Mouse (Mus musculus): Measurements from ENCODE around the gene Bmpr1b.

Gene Bmpr1b

DNA sequence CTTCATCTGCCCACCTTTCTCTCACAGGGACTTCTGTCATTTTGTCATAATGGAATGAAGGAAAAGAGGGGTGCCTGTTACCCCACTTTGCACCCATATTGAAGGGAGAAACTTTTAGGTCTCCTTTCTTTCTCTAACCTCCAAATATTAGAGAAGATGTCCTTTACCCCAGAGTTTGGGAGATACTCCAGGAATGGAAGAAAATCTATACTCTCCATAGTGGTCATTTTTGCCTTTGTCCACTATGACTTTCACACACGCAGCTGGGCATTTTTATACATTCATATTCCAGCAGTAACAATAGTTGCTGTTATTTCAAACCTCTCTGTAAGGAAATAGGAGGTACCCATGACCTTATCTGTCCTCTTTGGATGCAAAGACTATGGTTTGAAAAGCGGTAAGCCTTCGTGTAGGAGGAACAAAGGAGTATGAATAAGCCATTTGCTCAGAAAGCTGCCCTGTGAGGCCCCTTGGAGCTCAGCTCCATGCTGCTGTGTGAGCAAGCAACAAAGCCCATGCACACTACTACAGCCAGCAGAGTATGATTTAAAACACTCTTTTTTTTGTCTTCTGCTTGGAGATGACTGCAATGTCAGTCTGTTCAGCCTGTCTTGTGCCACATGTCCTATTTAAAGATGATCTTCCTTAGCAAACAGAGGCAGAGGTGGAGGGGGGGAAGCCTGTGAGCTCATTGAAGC, 350.5 kb downstream of the Bmpr1b start:
- no peak for DNase-seq (ENCODE audit: low spot score in 2 of 2)

DNA sequence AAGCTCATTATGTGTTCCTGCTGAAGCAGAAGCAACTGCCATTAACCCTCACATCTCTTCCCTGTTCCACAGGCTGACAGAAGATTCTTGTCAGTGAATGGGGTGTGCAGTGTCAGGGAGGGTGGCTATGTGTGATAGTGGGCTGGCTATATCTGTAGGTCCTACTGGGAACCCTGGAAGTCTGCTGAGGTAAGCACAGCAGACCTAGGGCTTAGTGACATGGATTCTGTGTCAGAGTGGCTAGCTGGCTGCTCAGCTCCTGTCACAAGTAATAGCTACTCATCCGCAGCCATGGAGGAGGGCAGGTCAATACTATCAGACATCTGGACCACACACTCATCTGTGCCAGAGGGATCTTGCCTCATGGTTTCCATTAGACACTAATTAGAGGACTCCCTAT, 354.4 kb downstream of the Bmpr1b start:
- no peak for DNase-seq (ENCODE audit: low spot score in 2 of 2)

DNA sequence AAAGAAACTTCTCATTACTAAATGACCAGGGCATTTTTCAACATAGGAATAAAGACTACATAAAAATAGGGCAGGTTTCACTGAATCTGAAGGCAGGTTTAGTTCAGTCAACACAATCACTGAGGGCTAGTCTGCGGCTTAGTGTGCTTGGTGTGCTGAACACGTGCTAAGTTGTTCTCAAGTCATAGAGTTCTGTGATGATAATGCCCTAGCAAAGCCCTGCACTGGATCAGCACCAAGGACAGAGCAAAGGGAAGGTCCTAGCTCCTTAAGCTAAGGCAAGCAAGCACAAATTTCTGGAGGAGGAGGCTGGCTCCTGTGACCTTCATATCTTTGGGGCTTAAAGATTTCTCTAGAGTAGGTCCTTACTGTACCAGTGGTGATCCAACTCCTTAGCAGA, 357.9 kb downstream of the Bmpr1b start:
- DNase-seq (ENCODE audit: low spot score in 2 of 2), result no peak

DNA sequence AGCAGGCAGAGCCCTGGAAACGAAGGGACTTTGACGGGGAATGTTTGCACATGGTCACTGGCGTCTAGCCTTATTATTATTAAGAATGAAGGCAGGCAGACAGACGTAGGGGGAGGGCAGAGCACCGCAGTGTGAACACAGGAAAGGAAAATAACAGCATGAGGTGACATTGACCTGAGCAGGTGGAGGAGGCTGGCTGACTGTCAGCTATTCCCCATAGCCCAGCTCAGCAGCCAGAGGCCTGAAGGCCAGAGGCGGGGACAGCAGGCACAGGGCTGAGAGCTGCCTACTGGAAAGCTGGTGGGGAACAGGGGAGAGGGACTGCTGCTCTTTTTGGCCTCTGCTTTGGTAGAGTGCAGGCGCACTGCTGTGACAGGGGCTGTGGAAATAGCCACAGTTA, 358.3 kb downstream of the Bmpr1b start:
- DNase-seq (ENCODE audit: low spot score in 2 of 2), result no peak

DNA sequence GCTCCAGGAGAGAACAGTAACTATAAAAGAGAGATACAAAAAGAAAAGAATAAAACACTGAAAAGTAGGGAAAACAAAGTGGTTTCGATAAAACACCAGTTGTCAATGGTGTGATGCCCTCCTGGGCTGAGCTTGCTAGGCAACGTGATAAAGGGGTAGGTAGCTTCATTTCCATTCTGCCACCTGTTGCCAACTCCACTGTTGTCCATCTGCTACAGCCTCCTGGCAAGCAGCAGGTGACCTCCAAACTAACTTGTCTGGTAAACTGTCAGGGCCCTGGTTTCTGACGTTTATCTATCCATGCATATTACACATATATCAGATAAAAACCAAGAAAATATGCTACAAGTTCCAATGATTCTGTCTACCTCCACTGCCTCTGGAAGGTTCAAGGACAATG, 359.6 kb downstream of the Bmpr1b start:
- DNase-seq (ENCODE audit: low spot score in 2 of 2), result no peak

DNA sequence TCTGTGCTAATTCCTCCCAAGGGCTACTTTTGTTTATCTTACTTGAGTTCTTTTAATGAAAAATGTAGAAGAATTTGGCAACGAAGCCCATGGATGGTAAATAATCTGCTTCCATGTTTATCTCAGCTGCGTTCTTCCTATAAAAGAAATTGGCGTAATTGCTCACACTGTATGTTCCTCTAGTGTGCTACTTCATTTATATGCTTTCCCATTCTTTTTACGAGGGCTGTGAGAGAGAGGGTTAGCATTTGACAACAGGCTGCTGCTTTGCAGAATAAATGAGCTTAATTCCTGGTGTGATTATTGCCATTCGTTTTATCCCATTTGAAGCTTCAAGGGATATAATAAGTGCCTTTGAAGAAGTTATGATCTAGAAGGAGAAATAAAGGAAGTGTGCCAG, 365.1 kb downstream of the Bmpr1b start:
- no peak for DNase-seq (ENCODE audit: low spot score in 2 of 2)

DNA sequence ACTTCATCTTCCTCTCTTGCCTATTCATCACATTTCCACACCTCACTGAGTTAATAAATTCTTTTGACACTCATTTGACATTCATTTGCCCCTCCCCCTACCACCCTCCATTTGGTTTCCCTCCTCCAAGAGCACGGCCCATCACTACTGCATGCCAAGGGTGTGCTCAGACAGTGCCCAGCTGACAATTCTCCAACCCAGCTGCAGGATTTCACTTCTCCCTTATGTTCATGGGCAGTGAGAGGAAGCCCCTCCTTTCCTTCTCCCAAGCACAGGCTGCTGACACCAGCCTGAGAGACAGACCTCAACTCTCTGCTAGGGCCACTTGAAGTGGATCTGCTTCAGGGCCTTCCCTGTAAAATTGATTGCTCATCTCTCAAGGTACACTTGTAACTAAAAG, 371.4 kb downstream of the Bmpr1b start:
- no peak for DNase-seq (ENCODE audit: low spot score in 2 of 2)

DNA sequence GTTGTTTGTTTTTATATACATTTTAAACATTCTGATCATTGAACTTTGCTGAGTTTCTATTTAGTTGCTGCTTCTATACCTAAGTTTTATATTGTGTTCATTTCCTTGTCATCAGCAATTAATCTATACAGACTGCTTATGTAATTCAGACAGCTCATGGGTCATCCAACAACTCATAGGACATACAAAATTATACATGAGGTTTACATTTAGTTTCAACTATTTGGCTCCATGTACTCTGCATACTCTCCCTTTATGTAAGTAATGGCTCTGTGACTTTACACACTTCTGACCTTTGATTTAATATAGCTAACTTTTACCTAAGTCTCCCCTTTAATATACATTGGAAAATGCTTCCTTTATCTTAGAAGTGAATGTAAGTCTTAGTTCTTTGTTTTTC, 371.9 kb downstream of the Bmpr1b start:
- no peak for DNase-seq (ENCODE audit: low spot score in 2 of 2)

DNA sequence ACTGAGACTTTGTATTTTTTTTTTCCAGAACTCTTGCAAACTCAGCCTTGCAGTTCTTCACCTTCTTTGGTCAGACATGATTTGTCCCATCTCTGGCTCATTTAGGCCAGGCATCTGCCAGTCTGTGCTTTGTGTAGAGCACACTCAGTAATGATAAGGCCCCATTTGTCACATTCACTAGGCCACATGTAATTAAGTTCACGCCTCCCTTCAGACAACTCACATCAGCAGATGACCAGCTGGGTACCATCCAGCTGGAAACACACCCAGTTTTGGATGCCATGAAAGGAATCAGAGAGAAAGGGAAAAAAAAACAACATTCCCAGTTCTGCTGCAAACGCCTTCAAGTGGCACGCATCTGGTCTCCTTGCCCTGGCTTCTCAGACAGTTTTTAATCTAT, 374.9 kb downstream of the Bmpr1b start:
- DNase-seq (ENCODE audit: low spot score in 2 of 2), result no peak

DNA sequence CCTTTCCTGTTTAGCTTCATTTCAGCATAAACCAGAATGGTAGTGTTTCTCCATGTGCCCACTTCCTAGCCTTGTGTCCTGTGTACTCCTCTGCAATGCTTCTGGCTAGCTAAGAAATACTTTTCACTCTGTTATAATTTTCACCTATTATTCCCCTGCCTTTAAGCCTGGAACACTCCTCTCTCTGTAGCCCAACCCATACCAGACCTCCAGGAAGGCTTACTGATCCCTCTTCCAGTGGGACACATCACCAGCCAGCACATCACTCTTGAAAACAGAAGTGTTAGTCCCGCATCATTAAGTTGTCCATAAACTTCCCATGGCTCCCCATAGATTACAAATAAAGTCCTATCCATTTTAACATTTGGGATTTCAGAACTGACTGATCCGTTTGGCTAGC, 375.5 kb downstream of the Bmpr1b start:
- DNase-seq (ENCODE audit: low spot score in 2 of 2), result no peak

DNA sequence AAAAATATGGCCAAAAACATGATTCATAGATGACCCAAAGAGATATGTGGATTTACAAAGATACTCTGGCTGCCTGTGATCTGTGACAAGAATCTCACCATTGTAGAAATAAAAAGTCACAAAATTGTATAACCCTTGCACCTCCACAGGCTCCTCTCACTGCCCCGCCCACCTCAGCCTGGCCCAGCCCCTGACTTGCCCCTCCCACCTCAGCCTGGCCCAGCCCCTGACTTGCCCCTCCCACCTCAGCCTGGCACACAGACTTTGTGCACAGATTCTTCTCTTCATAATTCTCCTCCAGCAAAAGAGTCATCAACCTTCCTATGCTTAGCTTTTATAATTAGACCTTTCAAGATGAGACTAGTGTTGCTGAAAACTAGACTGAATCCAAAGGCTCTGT, 377.1 kb downstream of the Bmpr1b start:
- no peak for DNase-seq (ENCODE audit: low spot score in 2 of 2)

DNA sequence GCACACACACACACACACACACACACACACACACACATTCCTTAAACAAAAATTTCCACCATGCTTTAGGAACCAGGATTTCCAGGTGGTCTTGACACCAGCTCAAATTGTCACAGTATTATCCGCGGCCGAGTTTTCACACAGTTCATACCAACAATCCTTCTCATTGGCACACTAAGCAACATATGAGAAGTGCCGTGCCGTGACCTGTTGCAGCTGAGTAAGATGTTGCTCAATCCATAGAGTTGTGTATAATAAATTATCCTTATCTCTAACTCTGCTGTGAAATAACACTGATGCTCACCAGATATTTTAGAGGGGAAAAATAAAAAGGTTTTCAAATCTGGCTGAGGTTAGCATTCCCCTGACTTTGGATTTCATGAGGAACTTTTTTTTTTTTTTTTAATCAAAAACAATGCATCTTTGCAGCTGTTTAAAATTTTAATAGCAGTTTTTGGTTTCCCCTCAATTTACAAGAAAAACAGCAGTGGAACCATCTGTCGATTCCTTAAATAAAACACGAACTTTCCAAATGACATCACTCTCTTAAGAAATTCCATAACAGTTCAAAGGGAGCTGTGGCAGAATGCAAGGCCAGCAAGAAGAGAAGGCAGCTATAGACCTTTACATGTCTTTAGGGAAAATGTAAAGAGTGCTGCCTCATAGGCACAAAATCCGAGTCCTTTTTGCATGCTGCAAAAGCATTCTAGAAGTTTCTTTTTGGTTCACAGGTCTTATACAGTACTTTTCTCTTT, 378.0 kb downstream of the Bmpr1b start:
- no peak for DNase-seq (ENCODE audit: low spot score in 2 of 2)

All from frontal cortex, postnatal 36 days (tissue).